Mouse (Mus musculus) hindbrain, postnatal 0 days (tissue): ENCODE measurements around the gene Optn. TPM values are rescaled to one million over a fixed set of nuclear protein-coding genes. Genes with fewer than 3 reads are reported as not detected.

Experiments
- ATAC-seq: fragments of 200-750 bp; cut with Nextera tagmentation; 2 replicates; pipeline ENCODE4 v1.8.0; 2017; ENCODE audit warnings: mild to moderate bottlenecking, moderate TSS enrichment, moderate library complexity
- DNase-seq: peaks from one replicate; pipeline ENCODE4 v3.0.0-alpha.2; 2015; ENCODE audit warnings: low spot score
- H3K27ac ChIP-seq: fragments of 300-500 bp; sonication (generic); 2 replicates; pipeline ENCODE4 v1.5.1; 2014; ENCODE audit warnings: mild to moderate bottlenecking
- H3K27me3 ChIP-seq: fragments of 300-500 bp; sonication (generic); 2 replicates; pipeline ENCODE4 v1.6.1; 2014; ENCODE audit warnings: low read length, mixed read lengths; ENCODE audit not compliant: insufficient read depth
- H3K36me3 ChIP-seq: fragments of 300-500 bp; sonication (generic); 2 replicates; pipeline ENCODE4 v1.6.1; 2014; ENCODE audit warnings: low read length, mixed read lengths; ENCODE audit not compliant: insufficient read depth
- H3K4me1 ChIP-seq: fragments of 300-500 bp; sonication (generic); 2 replicates; pipeline ENCODE4 v1.6.1; 2014; ENCODE audit warnings: antibody characterized with exemption, low read length, mixed read lengths; ENCODE audit not compliant: insufficient read depth
- H3K4me2 ChIP-seq: fragments of 300-500 bp; sonication (generic); 2 replicates; pipeline ENCODE4 v1.6.1; 2014; ENCODE audit warnings: low read depth, mild to moderate bottlenecking, low read length, moderate library complexity, mixed read lengths
- H3K4me3 ChIP-seq: fragments of 300-500 bp; sonication (generic); 2 replicates; pipeline ENCODE4 v1.5.1; 2014; ENCODE audit warnings: low read length
- H3K9ac ChIP-seq: fragments of 300-500 bp; sonication (generic); replicated peaks from 2 replicates; pipeline ENCODE4 v1.6.1; 2014; ENCODE audit warnings: mild to moderate bottlenecking, low read length, moderate library complexity, mixed read lengths
- H3K9me3 ChIP-seq: fragments of 300-500 bp; sonication (generic); 2 replicates; pipeline ENCODE4 v1.6.1; 2016; ENCODE audit warnings: low read length, mixed read lengths
- CTCF ChIP-seq: IDR thresholded peaks from 2 replicates; pipeline ENCODE4 v1.5.1; 2016; ENCODE audit warnings: antibody characterized with exemption, control low read depth, low read depth
- WGBS: fragments of 180-500 bp; shearing (Covaris S2); extraction: QIAGEN DNeasy Blood & Tissue Kit; methylation state at CpG from one replicate; pipeline ENCODE4 v1.1.7; 2014; 5-methylcytosine and 5-hydroxymethylcytosine counted together
- polyA plus RNA-seq: library from polyadenylated mRNA; unstranded; fragments of >200 nt; fragmentation: Nextera tagmentation; extraction: Ambion mirVana; gene quantifications from 2 replicates; pipeline ENCODE4 v1.2.1, GENCODE M21; 2015
- total RNA-seq: library from RNA; depleted of rRNA; stranded (reverse); fragments of >200 nt; gene quantifications from 2 replicates; pipeline ENCODE4 v1.2.3, GENCODE M21; 2014

The Optn gene
- total and polyA plus RNA-seq, 2 experiments from 2014 or later = 39.2 to 39.3 TPM

GRCm38 (mm10) chr2:5033546-5034420, 30.1 kb downstream of the Optn start:
- ATAC-seq (no peak), DNase-seq (no peak)
- 56% methylated on average over 10 of the region's 15 CpGs for WGBS
- Histone ChIP-seq H3K9ac (no peak overlapping the region), H3K4me2 (no peak overlapping the region), H3K27me3 (no peaks in the 10 kb centered on the region), H3K4me3 (no peak overlapping the region), H3K36me3 (peaks cover 13% of the 10 kb centered on the region; the same call in 1 of the 2 replicates), H3K9me3 (no peaks in the 10 kb centered on the region), H3K27ac (no peak overlapping the region), H3K4me1 (no peaks in the 10 kb centered on the region)
- TF ChIP-seq CTCF = no peak

- Histone ChIP-seq H3K4me3 (no peak overlapping the region), H3K9me3 (no peaks in the 10 kb centered on the region), H3K4me1 (no peaks in the 10 kb centered on the region), H3K4me2 (no peak overlapping the region), H3K9ac (no peak overlapping the region), H3K27ac (no peak overlapping the region), H3K36me3 (peaks cover 21% of the 10 kb centered on the region; the same call in 1 of the 2 replicates), H3K27me3 (no peaks in the 10 kb centered on the region)
- DNase-seq (no peak), ATAC-seq (no peak)
- WGBS = 73% methylated on average over 5 of the region's 5 CpGs
- TF ChIP-seq CTCF = no peak
Observed at GRCm38 (mm10) chr2:5032665-5033064, 31.2 kb downstream of the Optn start.

- no peak overlapping the region for H3K9ac ChIP-seq
- H3K4me2 ChIP-seq = no peak overlapping the region
- H3K4me1 ChIP-seq = no peaks in the 10 kb centered on the region
- no peaks in the 10 kb centered on the region for H3K9me3 ChIP-seq
- H3K4me3 ChIP-seq = no peak overlapping the region
- 70% methylated on average over 7 of the region's 7 CpGs for WGBS
- no peak for DNase-seq
- H3K27me3 ChIP-seq = no peaks in the 10 kb centered on the region
- no peak for ATAC-seq
- no peak overlapping the region for H3K27ac ChIP-seq
- peaks cover 19% of the 10 kb centered on the region; the same call in 1 of the 2 replicates for H3K36me3 ChIP-seq
- no peak for TF ChIP-seq CTCF
Observed at GRCm38 (mm10) chr2:5031215-5031614, 32.6 kb downstream of the Optn start.

GRCm38 (mm10) chr2:5029808-5030207, 34.0 kb downstream of the Optn start:
- peak; percentile 44 for ATAC-seq
- 73% methylated on average over 4 of the region's 4 CpGs for WGBS

GRCm38 (mm10) chr2:5028047-5028446, 35.8 kb downstream of the Optn start:
- Histone ChIP-seq H3K36me3 (peaks cover 13% of the 10 kb centered on the region; the same call in 1 of the 2 replicates), H3K4me3 (no peak overlapping the region), H3K4me2 (no peak overlapping the region), H3K27me3 (no peaks in the 10 kb centered on the region), H3K4me1 (no peaks in the 10 kb centered on the region), H3K9ac (no peak overlapping the region), H3K27ac (no peak overlapping the region), H3K9me3 (no peaks in the 10 kb centered on the region)
- no peak for ATAC-seq
- WGBS = 83% methylated on average over 7 of the region's 7 CpGs
- no peak for TF ChIP-seq CTCF
- DNase-seq = no peak

More at GRCm38 (mm10) chr2:5029808-5030207, 34.0 kb downstream of the Optn start:
- no peak for TF ChIP-seq CTCF
- Histone ChIP-seq H3K9me3 (no peaks in the 10 kb centered on the region), H3K4me2 (no peak overlapping the region), H3K9ac (no peak overlapping the region), H3K4me3 (no peak overlapping the region), H3K27me3 (no peaks in the 10 kb centered on the region), H3K27ac (no peak overlapping the region), H3K36me3 (peaks cover 13% of the 10 kb centered on the region; the same call in 1 of the 2 replicates), H3K4me1 (no peaks in the 10 kb centered on the region)
- DNase-seq = peak; percentile 33

- H3K36me3 ChIP-seq = peaks cover 19% of the 10 kb centered on the region; the same call in 1 of the 2 replicates
Observed at GRCm38 (mm10) chr2:5027057-5027456, 36.8 kb downstream of the Optn start.

GRCm38 (mm10) chr2:5025162-5025733, 38.6 kb downstream of the Optn start:
- ATAC-seq = no peak
- no peaks in the 10 kb centered on the region for H3K4me1 ChIP-seq
- H3K27ac ChIP-seq = no peak overlapping the region
- TF ChIP-seq CTCF = peak; percentile 15; the same call in 1 of the 2 replicates
- 46% methylated on average over 3 of the region's 4 CpGs for WGBS
- no peaks in the 10 kb centered on the region for H3K9me3 ChIP-seq
- H3K27me3 ChIP-seq = no peaks in the 10 kb centered on the region
- H3K36me3 ChIP-seq = peaks cover 16% of the 10 kb centered on the region
- H3K4me3 ChIP-seq = no peak overlapping the region
- H3K4me2 ChIP-seq = no peak overlapping the region
- no peak overlapping the region for H3K9ac ChIP-seq
- DNase-seq = no peak

More at GRCm38 (mm10) chr2:5027057-5027456, 36.8 kb downstream of the Optn start:
- Histone ChIP-seq H3K27ac (peak overlapping the region; percentile 41; the same call in 1 of the 2 replicates), H3K27me3 (no peaks in the 10 kb centered on the region), H3K4me2 (no peak overlapping the region), H3K9me3 (no peaks in the 10 kb centered on the region), H3K4me3 (no peak overlapping the region), H3K9ac (no peak overlapping the region), H3K4me1 (no peaks in the 10 kb centered on the region)
- DNase-seq (peak; percentile 62), ATAC-seq (peak; percentile 67)
- TF ChIP-seq CTCF = no peak
- 49% methylated on average over 6 of the region's 6 CpGs for WGBS
